Mouse (Mus musculus) heart, postnatal 25 days (tissue): ENCODE data around the gene Dnah10. TPM values are rescaled to one million over a fixed set of nuclear protein-coding genes. Genes with fewer than 3 reads are reported as not detected.
"Not testable (repeated sequence)": the region's sequence is repeated elsewhere in the genome, so short reads cannot be mapped to it uniquely, and the experiment has no call there.

Experiments used
- DNase-seq: peaks from one replicate; pipeline ENCODE4 v3.0.0; 2022; ENCODE audit warnings: low spot score
- intact Hi-C: fragments of 180-260 bp; cut with DNase I; formaldehyde crosslinking; loops from one replicate; pipeline ENCODE4 v1.15.1; 2025
- total RNA-seq, 2 experiments: library from RNA; stranded (reverse); gene quantifications; 2 replicates each; pipeline ENCODE4 v1.2.3; 2021

The Dnah10 gene
- under 1 TPM; 0.03 to 0.06 TPM for total RNA-seq

- DNase-seq, result no peak
- intact Hi-C loops, result no loop called here
Observed at GRCm38 (mm10) chr5:124724997-124725396, at the start of gene Dnah10. Dnah10 (plus strand) TSS chr5:124725085.

DNA sequence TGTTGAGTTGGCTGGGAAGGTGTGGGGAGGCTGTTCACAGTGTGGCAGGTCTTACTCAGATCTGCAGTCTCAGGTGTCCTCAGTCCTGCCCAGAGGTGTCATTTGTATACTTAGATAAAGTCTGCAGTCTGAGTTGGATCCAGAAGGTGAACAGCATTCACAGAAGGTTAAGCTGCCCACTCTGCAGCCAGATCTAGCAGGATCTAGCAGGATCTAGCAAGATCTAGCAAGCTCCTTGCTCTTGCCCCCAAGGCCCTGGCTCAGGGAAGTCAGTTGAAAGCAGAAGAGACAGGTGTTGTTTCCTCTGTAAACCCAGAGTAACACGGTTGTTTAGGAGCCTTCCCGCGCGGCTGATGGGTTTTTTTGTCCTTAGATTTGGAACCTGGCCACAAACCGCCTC, 11.1 kb upstream of the Dnah10 start:
- no peak for DNase-seq
- intact Hi-C loops, result no loop called here

DNA sequence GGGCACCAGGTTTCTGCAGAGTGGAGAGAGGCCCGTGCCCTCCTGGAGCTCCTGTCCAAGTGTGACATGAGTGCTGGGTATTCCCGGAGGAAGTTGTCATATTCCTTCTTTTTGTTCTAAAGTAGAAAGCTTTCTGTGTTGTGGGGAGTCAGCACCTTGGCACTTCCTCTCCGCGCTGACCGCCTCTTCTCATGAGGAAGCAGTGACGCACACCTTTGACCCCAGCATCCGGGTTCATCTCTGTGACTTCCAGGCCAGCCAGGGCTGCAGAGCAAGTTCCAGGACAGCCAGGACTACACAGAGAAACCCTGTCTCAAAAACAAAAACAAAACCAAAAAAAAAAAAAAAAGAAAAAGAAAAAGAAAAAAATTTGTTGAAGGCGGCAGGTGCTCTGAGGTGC, 9.8 kb upstream of the Dnah10 start:
- intact Hi-C loops, result no loop called here
- peak; percentile 27 for DNase-seq

DNA sequence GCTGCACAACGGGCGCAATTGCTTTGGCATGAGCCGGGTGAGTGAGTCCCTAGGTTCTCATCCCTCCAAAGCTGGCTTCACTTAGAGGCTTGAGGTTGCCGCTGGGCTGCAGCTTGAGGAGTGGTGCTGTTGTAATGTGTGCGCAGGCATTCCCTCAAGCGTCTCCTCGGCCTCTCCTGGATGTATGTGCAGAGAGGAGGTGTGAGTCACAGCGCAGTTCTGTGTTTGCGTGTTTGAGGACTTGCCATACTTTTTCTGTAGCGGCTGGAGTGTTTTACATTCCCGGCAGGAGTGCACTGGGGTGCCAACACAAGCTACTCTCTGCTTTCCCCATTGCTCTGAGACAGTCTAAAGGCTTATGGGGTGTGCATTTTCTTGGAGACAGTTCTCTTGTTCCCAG, 6.9 kb upstream of the Dnah10 start:
- DNase-seq, result no peak

GRCm38 (mm10) chr5:124718396-124718795, 6.5 kb upstream of the Dnah10 start:
- DNase-seq, result no peak
- intact Hi-C loops, result no loop called here

More for the DNA sequence above, 6.9 kb upstream of the Dnah10 start:
- intact Hi-C loops, result no loop called here

- intact Hi-C loops, result no loop called here
- no peak for DNase-seq
Observed at GRCm38 (mm10) chr5:124723125-124723524, 1.8 kb upstream of the Dnah10 start.

- intact Hi-C loops, result no loop called here
- DNase-seq, result no peak
Observed at GRCm38 (mm10) chr5:124729662-124730206, 4.8 kb downstream of the Dnah10 start.

DNA sequence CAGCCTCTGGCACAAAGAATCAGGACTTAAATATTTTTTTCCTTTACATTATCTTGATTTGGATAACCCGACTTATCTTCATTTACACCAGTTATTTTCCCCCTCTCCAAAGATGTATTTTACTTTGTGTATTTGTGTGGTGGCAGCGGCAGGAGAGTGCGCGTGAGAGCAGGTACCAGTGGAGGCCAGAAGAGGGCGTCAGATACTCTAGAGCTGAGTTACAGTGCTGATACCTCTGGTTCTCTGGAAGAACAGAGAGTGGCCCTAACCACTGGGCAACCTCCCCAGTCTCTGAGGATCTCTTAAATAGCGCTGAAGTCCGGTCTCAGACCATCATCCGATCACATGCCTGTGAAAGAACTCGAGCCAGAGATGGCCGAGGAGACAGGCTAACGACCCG, 9.1 kb downstream of the Dnah10 start:
- intact Hi-C loops, result no loop called here
- DNase-seq, result no peak

GRCm38 (mm10) chr5:124741898-124742599, 17.2 kb downstream of the Dnah10 start:
- intact Hi-C loops, result no loop called here

DNA sequence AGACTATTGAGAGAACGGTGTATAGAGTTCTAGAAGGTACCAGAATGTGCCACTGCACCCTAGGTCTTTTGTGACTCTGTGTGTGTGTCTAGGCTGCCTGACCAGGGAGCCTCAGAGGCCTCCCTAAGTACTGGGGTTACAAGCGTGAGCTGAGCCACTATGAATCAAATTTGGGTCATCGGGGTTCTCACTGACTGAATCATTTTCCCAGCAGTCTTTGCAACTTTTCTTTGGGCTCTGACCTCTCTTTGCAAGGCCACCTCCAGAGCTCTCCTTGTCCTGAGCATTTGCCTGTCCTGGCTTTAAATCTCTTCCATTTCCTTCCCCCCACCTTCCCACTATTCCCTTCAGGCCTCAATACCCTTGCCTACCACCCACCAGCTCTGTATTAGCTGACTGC, 19.0 kb downstream of the Dnah10 start:
- DNase-seq, result no peak
- intact Hi-C loops, result no loop called here

More at GRCm38 (mm10) chr5:124741898-124742599, 17.2 kb downstream of the Dnah10 start:
- DNase-seq, result no peak

- DNase-seq, result no peak
- intact Hi-C loops, result no loop called here
Observed at GRCm38 (mm10) chr5:124746220-124746619, 21.3 kb downstream of the Dnah10 start.

GRCm38 (mm10) chr5:124748296-124748695, 23.4 kb downstream of the Dnah10 start:
- intact Hi-C loops, result no loop called here
- no peak for DNase-seq

DNA sequence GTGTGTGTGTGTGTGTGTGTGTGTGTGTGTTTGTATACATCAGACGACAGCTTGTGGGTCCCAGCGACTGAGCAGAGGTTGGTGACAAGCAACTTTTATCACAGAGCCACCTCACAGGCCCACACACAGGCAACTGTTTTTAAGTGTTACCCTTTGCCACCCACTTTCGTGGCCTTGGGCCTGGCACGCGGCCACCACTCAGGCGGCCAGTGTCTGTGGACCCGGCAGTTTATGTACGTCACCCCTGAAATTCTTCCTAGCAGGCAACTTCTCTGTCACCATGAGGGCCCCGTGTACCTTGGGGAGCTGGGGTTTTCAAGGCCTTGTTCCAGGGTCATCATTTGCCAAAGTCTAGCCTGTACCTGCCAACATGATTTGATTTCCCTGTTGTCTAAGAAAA, 26.8 kb downstream of the Dnah10 start:
- intact Hi-C loops, result no loop called here
- no peak for DNase-seq

- no peak for DNase-seq
- intact Hi-C loops, result no loop called here
Observed at GRCm38 (mm10) chr5:124761011-124761410, 36.1 kb downstream of the Dnah10 start.

- intact Hi-C loops, result no loop called here
- DNase-seq, result no peak
Observed at GRCm38 (mm10) chr5:124761787-124762186, 36.9 kb downstream of the Dnah10 start.

GRCm38 (mm10) chr5:124774552-124774951, 49.7 kb downstream of the Dnah10 start:
- DNase-seq, result no peak
- intact Hi-C loops, result no loop called here

GRCm38 (mm10) chr5:124776289-124776688, 51.4 kb downstream of the Dnah10 start:
- not testable (repeated sequence) for DNase-seq
- intact Hi-C loops, result loop anchor here (2.0 kb wide), 1 partner anchor 93 kb away; no protein-coding TSS in a partner anchor

GRCm38 (mm10) chr5:124777178-124777709, 52.4 kb downstream of the Dnah10 start:
- no peak for DNase-seq
- intact Hi-C loops, result loop anchor here (2.0 kb wide), 1 partner anchor 92 kb away; no protein-coding TSS in a partner anchor

DNA sequence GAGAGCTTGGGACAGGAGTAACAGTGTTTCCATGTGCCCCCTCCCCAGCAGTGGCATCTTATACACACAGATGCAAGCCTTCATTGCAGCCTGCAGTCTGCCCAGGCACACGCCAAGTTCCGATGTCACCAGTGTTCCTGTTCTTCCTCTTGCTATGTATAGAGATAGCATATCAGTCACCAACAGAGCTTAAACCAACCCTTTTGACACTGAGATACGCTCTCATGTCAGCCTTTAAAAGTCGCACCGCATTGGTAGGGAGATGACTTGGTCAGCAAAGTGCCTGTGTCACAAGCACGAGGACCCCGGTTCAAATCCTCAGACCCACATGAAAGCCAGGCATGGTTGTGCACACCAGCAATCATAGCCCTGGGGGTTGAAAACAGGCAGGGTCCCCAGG, 55.0 kb downstream of the Dnah10 start:
- intact Hi-C loops, result no loop called here

GRCm38 (mm10) chr5:124781696-124782095, 56.8 kb downstream of the Dnah10 start:
- intact Hi-C loops, result no loop called here
- DNase-seq, result no peak

More for the DNA sequence above, 55.0 kb downstream of the Dnah10 start:
- no peak for DNase-seq

DNA sequence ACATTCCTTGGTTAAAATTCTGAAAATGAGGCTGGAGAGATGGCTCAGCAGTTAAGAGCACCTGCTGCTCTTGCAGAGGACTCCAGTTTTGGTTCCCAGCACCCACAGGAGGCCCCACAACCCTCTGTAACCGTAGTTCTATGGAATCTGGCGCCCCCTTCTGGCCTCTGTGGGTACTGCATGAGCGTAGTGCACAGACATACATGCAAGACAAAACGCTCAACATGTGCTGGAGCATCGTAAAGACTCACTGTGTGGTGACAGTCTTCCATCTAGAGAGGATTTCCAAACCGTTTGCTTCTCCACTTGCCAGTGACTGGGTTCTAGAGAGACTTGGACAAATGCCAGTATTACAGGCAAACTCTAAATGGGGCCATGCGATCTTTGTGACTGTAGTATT, 60.8 kb downstream of the Dnah10 start:
- intact Hi-C loops, result no loop called here
- DNase-seq, result no peak
